8 mouse cellular contexts compared by ENCODE assay signal in genomic region chr8:88520381-88520780, GRCm38 (mm10). TPM values are rescaled to one million over a fixed set of nuclear protein-coding genes. Genes with fewer than 3 reads are reported as not detected.
A peak's percentile ranks its signal among the peaks of the same experiment; 100 is the strongest.
DNase-seq lines count a peak whose midpoint lies in the region; ATAC-seq and TF ChIP-seq lines count a peak whose summit lies in the region.

No protein-coding gene starts in this region.

- H3K36me3 ChIP-seq in heart, embryonic 10.5 days, result no peaks in the 10 kb centered on the region
- no peaks in the 10 kb centered on the region for H3K36me3 ChIP-seq in heart, adult 2 months (ENCODE audit: control insufficient read depth, insufficient read depth, low read length)
- H3K36me3 ChIP-seq in CH12.LX (replicated peaks in 1 of 2; ENCODE audit: control insufficient read depth in 1 of 2, insufficient read depth in 1 of 2, low read length in 1 of 2), result no peaks in the 10 kb centered on the region
- no peaks in the 10 kb centered on the region for H3K36me3 ChIP-seq in intestine, embryonic 16.5 days (ENCODE audit: control insufficient read depth, insufficient read depth, low read length)
- no peaks in the 10 kb centered on the region for H3K36me3 ChIP-seq in neural tube, embryonic 11.5 days (ENCODE audit: control insufficient read depth, insufficient read depth, low read length)

- WGBS in heart, embryonic 10.5 days, result 8% methylated on average over 13 of the region's 13 CpGs
- 16% methylated on average over 13 of the region's 13 CpGs for WGBS in heart, adult 2 months
- 17% methylated on average over 13 of the region's 13 CpGs for WGBS in intestine, embryonic 16.5 days
- WGBS in neural tube, embryonic 11.5 days, result 8% methylated on average over 13 of the region's 13 CpGs

- H3K4me3 ChIP-seq in heart, embryonic 10.5 days, result 0 out of 2 replicates have a peak overlapping the region, but pooled peaks have one; percentile 13
- no peak overlapping the region for H3K4me3 ChIP-seq in heart, adult 2 months
- H3K4me3 ChIP-seq in CH12.LX (replicated peaks in 1 of 3; ENCODE audit: low read depth in 2 of 3, low read length in 2 of 3, poor library complexity in 1 of 3), result no peak overlapping the region
- H3K4me3 ChIP-seq in cortical plate, adult 2 months (ENCODE audit: insufficient read depth, low read length), result peak overlapping the region; percentile 63; the same call in 1 of the 2 replicates
- peak overlapping the region; percentile 74; the same call in 1 of the 2 replicates for H3K4me3 ChIP-seq in intestine, embryonic 16.5 days (ENCODE audit: low read length)
- H3K4me3 ChIP-seq in neural tube, embryonic 11.5 days (ENCODE audit: low read depth, low read length), result no peak overlapping the region

- no peak for TF ChIP-seq POLR2A in heart, adult 2 months (IDR thresholded peaks at IDR 0.05; ENCODE audit: insufficient read depth, low read depth, low read length)
- TF ChIP-seq POLR2A in CH12.LX (IDR thresholded peaks at IDR 0.05; ENCODE audit: low read depth, low read length), result no peak
- TF ChIP-seq POLR2A in cortical plate, adult 2 months (IDR thresholded peaks at IDR 0.05; ENCODE audit: extremely low read depth, insufficient read depth, low read length), result no peak

- TF ChIP-seq CTCF in heart, adult 2 months (IDR thresholded peaks at IDR 0.05), result no peak
- no peak for TF ChIP-seq CTCF in CH12.LX (conservative IDR thresholded peaks at IDR 0.05 in 1 of 2, IDR thresholded peaks at IDR 0.05 in 1 of 2; ENCODE audit: low read depth in 2 of 2, low read length in 2 of 2)
- TF ChIP-seq CTCF in cortical plate, adult 2 months (IDR thresholded peaks at IDR 0.05; ENCODE audit: extremely low read depth, insufficient read depth, low read length), result no peak

- no peaks in the 10 kb centered on the region for H3K9me3 ChIP-seq in heart, embryonic 10.5 days
- H3K9me3 ChIP-seq in CH12.LX (replicated peaks; ENCODE audit: low read length), result peaks cover 7% of the 10 kb centered on the region
- no peaks in the 10 kb centered on the region for H3K9me3 ChIP-seq in intestine, embryonic 16.5 days (ENCODE audit: control insufficient read depth, low read length)
- H3K9me3 ChIP-seq in neural tube, embryonic 11.5 days (ENCODE audit: control insufficient read depth, low read length), result no peaks in the 10 kb centered on the region

- dilution Hi-C loops in CH12.LX (cut with MboI; ENCODE audit: extremely low pct_ligation_motif_present, extremely low pct_unique_long_range_greater_than_20kb, low sequenced_read_pairs), result no loop called here

- no peak overlapping the region for H3K9ac ChIP-seq in heart, adult 2 months (ENCODE audit: low read depth, low read length)
- H3K9ac ChIP-seq in CH12.LX (ENCODE audit: insufficient read depth, low read depth), result no peak overlapping the region
- H3K9ac ChIP-seq in intestine, embryonic 16.5 days (ENCODE audit: low read depth, low read length), result no peak overlapping the region; the same call in 1 of the 2 replicates
- no peak overlapping the region for H3K9ac ChIP-seq in neural tube, embryonic 11.5 days (ENCODE audit: low read length)

- TF ChIP-seq EP300 in heart, adult 2 months (IDR thresholded peaks at IDR 0.05; ENCODE audit: insufficient read depth, low read depth, low read length), result no peak
- no peak for TF ChIP-seq EP300 in CH12.LX (IDR thresholded peaks at IDR 0.05; ENCODE audit: low read length)

- intact Hi-C loops in heart, adult 2 months (cut with DNase I), result loop anchor here (5.0 kb wide), 1 partner anchor 158 kb away; the partner anchor contains the start of gene Brd7

- DNase-seq in heart, embryonic 10.5 days (ENCODE audit: low spot score), result no peak
- DNase-seq in heart, adult 2 months, result no peak
- no peak for DNase-seq in CH12.LX (ENCODE audit: extremely low read depth)
- DNase-seq in neural tube, embryonic 11.5 days (ENCODE audit: low spot score), result no peak
- no peak for DNase-seq in urinary bladder, adult 2 months (ENCODE audit: low spot score)
- DNase-seq in layer of hippocampus, postnatal 14 days (ENCODE audit: low spot score in 2 of 2), result no peak

- in situ Hi-C loops in CH12.LX (cut with MboI; ENCODE audit: low pct_ligation_motif_present, low pct_unique_long_range_greater_than_20kb, low sequenced_read_pairs), result no loop called here

- no peak for ATAC-seq in intestine, embryonic 16.5 days
- no peak for ATAC-seq in neural tube, embryonic 11.5 days (ENCODE audit: insufficient read depth, low FRiP score, low TSS enrichment)

- H3K4me2 ChIP-seq in CH12.LX (ENCODE audit: insufficient read depth, low read depth, poor library complexity, severe bottlenecking), result peak overlapping the region; percentile 95; the same call in 1 of the 2 replicates
- H3K4me2 ChIP-seq in intestine, embryonic 16.5 days (ENCODE audit: low read depth, low read length), result peak overlapping the region; percentile 99
- H3K4me2 ChIP-seq in neural tube, embryonic 11.5 days (ENCODE audit: low read depth), result peak overlapping the region; percentile 96; the same call in 1 of the 2 replicates

- no peaks in the 10 kb centered on the region for H3K79me2 ChIP-seq in heart, adult 2 months (replicated peaks; ENCODE audit: control insufficient read depth, insufficient read depth, low read length)
- no peaks in the 10 kb centered on the region for H3K79me2 ChIP-seq in CH12.LX (replicated peaks; ENCODE audit: control insufficient read depth, extremely low read depth, insufficient read depth, poor library complexity, severe bottlenecking)

- no peak for TF ChIP-seq RAD21 in CH12.LX (IDR thresholded peaks at IDR 0.05; ENCODE audit: low read depth, low read length)

- no peak overlapping the region for H3K27ac ChIP-seq in heart, embryonic 10.5 days
- no peak overlapping the region for H3K27ac ChIP-seq in heart, adult 2 months
- no peak overlapping the region for H3K27ac ChIP-seq in CH12.LX (ENCODE audit: insufficient read depth, low read depth)
- no peak overlapping the region for H3K27ac ChIP-seq in cortical plate, adult 2 months (ENCODE audit: insufficient read depth, low read length)
- H3K27ac ChIP-seq in intestine, embryonic 16.5 days (ENCODE audit: low read length), result no peak overlapping the region
- H3K27ac ChIP-seq in neural tube, embryonic 11.5 days (ENCODE audit: low read depth, low read length), result no peak overlapping the region

- H3K4me1 ChIP-seq in heart, embryonic 10.5 days, result peaks cover 63% of the 10 kb centered on the region
- H3K4me1 ChIP-seq in heart, adult 2 months (ENCODE audit: control insufficient read depth, insufficient read depth, low read length), result peaks cover 3% of the 10 kb centered on the region
- peaks cover 0 to 7% of the 10 kb centered on the region in 2 experiments; a peak in 3 of 4 replicates for H3K4me1 ChIP-seq in CH12.LX (ENCODE audit: control insufficient read depth in 1 of 2, insufficient read depth in 2 of 2)
- H3K4me1 ChIP-seq in cortical plate, adult 2 months (ENCODE audit: control insufficient read depth, insufficient read depth, low read length), result peaks cover 2% of the 10 kb centered on the region; the same call in 1 of the 2 replicates
- H3K4me1 ChIP-seq in intestine, embryonic 16.5 days (ENCODE audit: control insufficient read depth, insufficient read depth, low read length), result peaks cover 19% of the 10 kb centered on the region; the same call in 1 of the 2 replicates
- H3K4me1 ChIP-seq in neural tube, embryonic 11.5 days (ENCODE audit: control insufficient read depth, insufficient read depth, low read length), result peaks cover 26% of the 10 kb centered on the region

- H3K27me3 ChIP-seq in heart, embryonic 10.5 days (ENCODE audit: insufficient read depth, poor library complexity, severe bottlenecking), result peaks cover 51% of the 10 kb centered on the region
- H3K27me3 ChIP-seq in heart, adult 2 months (ENCODE audit: control insufficient read depth, insufficient read depth, low read length), result peaks cover 9% of the 10 kb centered on the region
- H3K27me3 ChIP-seq in CH12.LX (replicated peaks), result peaks cover 85% of the 10 kb centered on the region
- H3K27me3 ChIP-seq in intestine, embryonic 16.5 days (replicated peaks; ENCODE audit: control insufficient read depth, insufficient read depth, low read length), result peaks cover 13% of the 10 kb centered on the region; the same call in 1 of the 2 replicates
- no peaks in the 10 kb centered on the region for H3K27me3 ChIP-seq in neural tube, embryonic 11.5 days (ENCODE audit: control insufficient read depth, insufficient read depth, low read length)

TF ChIP-seq in CH12.LX, 34 proteins besides CTCF, POLR2A, EP300 and RAD21:
- no peak for TF ChIP-seq TBP (conservative IDR thresholded peaks at IDR 0.05; ENCODE audit: low read depth, low read length)

RNA-seq across cellular contexts. Expression of gene Nkd1, which starts 0.8 kb away (rescaled TPM):
- 21.9 and 38.0 TPM in 2 replicates for polyA plus RNA-seq in heart, embryonic 10.5 days (2016; fragmentation: Nextera tagmentation; extraction: Ambion mirVana)
- 1 to 10 TPM; 2.3 to 2.9 TPM for total RNA-seq in heart, adult 2 months (2021)
- 3.4 and 3.6 TPM in 2 replicates for polyA plus RNA-seq in heart, adult 2 months (2012; rRNA removed)
- total RNA-seq in CH12.LX (2012; rRNA removed) (0.13 and 0.30 TPM in 2 replicates), CH12.LX (2014; rRNA removed) (0.24 and 0.28 TPM in 2 replicates)
- 0.56 and 0.67 TPM in 2 replicates for polyA plus RNA-seq in CH12.LX (2012; ENCODE audit: insufficient read length, low read depth)
- polyA plus RNA-seq in cortical plate, adult 2 months (2012; rRNA removed), result 20.6 and 22.7 TPM in 2 replicates
- 27.8 and 28.4 TPM in 2 replicates for polyA plus RNA-seq in intestine, embryonic 16.5 days (2015; fragmentation: Nextera tagmentation; extraction: Ambion mirVana)
- 64.7 and 68.7 TPM in 2 replicates for polyA plus RNA-seq in neural tube, embryonic 11.5 days (2014; fragmentation: Nextera tagmentation; extraction: Ambion mirVana)
- 65.2 and 90.3 TPM in 2 replicates for polyA plus RNA-seq in urinary bladder, adult 2 months (2012; rRNA removed)
- total RNA-seq in layer of hippocampus, postnatal 14 days (2021), result 10 to 100 TPM; 13.4 to 14.7 TPM

Comparison
In these comparisons a context has a peak if more than half of its experiments do, and no peak if none do; other contexts are left out.
1. H3K4me3 ChIP-seq: peak in heart, embryonic 10.5 days (single experiment), cortical plate, adult 2 months (single experiment) and intestine, embryonic 16.5 days (single experiment); none in heart, adult 2 months (single experiment), CH12.LX (0 of 3) and neural tube, embryonic 11.5 days (single experiment).
2. Peak in every context shown above with its lines, with median percentiles within 50 percentile points of each other: H3K4me2 ChIP-seq.